Mouse (Mus musculus) heart, adult 9 months (tissue): ENCODE results near the gene Cog8.
"Not testable (repeated sequence)": the region's sequence is repeated elsewhere in the genome, so short reads cannot be mapped to it uniquely, and the experiment has no call there.

Experiments
- DNase-seq, 2 experiments: peaks; one replicate each; pipeline ENCODE4 v3.0.0; 2022; ENCODE audit warnings: low spot score in 2 of 2

Cog8 gene

GRCm38 (mm10) chr8:107045478-107045877 lies 11.0 kb downstream of the Cog8 start:
- no peak for DNase-seq

- DNase-seq, result no peak
Observed at GRCm38 (mm10) chr8:107040632-107041031, 15.9 kb downstream of the Cog8 start.

GRCm38 (mm10) chr8:107036626-107037025 lies 19.9 kb downstream of the Cog8 start:
- no peak for DNase-seq

DNA sequence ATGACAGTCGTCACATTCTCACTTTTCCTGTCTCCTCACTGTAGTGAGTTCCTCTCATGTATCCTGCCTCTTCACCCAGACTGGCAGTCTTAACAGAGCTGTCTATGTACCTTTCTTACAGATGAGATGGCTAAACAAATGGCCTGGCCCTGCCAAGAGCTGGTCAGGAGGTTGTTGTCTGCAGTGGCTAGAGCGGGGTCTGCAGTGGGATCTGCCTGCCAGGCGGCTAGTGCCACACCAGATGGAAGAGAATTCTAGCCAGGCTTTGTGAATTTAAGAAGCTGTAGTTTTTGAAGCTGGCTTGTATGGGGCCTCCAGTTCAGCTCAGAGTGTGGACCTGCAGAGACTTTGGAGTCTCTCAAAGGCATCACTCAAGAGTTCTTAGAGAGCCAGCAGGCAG lies 20.8 kb downstream of the Cog8 start:
- no peak for DNase-seq

- not testable (repeated sequence) for DNase-seq
Observed at GRCm38 (mm10) chr8:107033609-107034008, 22.9 kb downstream of the Cog8 start.

- no peak for DNase-seq
Observed at GRCm38 (mm10) chr8:107031577-107032090, 24.9 kb downstream of the Cog8 start.

- peak; percentile 94 to 95 for DNase-seq
Observed at GRCm38 (mm10) chr8:107030650-107031576, 25.6 kb downstream of the Cog8 start, which contains the start of gene Vps4a. Vps4a (plus strand) TSS chr8:107031222.

DNA sequence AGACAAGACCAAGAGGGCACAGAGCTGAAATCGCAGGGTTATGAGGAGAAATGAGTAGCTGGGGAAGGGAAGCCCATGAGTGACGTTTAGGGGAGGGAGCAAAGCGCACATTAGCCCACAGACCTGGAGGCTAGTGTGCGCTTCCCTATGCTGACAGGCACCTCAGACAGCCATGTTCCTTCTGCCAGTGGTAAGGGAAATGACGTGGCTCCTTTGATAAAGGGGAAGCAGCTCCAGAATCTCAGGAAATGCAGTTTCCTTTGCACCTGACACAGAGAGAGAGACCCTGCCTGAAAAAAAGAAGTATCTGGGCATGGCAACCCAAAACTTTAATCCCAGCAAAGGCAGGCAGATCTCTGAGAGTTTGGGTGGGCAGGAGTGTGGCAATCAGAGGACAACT lies 26.4 kb downstream of the Cog8 start:
- DNase-seq, result no peak

DNA sequence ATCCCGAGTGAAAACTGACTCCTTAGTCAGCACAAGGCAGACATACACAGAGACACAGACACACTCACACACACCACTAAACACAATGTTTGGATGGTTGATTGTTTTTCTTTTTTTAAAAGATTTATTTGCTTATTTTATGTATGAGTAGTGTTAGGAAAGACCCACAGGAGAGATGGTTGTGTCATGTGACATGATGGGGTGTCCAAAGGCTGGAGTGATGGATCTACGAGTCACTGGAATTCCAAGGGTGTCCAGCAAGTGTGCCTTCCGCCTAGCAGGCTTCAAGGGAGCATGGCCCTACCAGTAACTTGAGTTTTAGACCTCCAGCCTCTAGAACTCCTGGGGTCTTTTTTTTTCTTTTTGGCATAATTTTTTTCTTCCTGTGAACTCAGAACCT lies 27.2 kb downstream of the Cog8 start:
- no peak for DNase-seq

DNA sequence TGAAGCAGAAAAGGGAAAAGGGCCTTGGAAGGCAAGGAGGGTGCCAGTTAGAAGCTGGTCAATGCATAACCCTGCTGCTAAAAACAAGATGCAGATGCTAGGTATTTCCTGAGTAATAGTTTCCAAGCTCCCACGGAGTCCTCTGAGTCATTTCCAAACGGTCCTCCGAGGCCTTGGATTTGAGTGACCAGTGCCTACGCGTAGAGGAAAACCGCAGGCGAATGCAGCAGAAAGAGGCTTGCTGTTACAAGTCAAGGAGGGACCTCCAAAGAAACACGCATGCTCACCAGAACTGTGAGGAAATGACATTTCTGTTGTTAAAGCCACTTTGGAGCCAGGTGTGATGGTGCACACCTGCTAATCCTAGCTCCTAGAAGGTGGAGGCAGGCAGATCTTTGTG lies 33.0 kb downstream of the Cog8 start:
- DNase-seq, result no peak

DNA sequence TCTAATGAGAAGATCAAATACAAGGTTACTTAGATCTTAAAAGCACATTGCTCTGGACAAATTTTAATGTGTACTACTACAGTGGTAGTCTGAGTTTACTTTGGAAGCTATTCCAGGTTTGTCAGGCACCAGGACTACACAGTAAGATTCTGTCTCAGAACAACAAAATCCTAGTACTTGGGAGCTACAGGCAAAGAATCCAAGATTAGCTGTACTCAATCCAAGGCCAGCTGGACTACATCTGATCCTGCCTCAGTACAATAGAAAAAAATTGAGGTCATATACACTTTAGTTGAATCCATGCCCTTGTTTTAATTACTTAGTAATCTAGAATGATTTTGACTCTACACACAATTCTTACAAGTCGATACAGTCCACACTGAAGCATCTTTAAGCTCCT lies 41.6 kb downstream of the Cog8 start:
- no peak for DNase-seq

- no peak for DNase-seq
Observed at GRCm38 (mm10) chr8:107012666-107013065, 43.8 kb downstream of the Cog8 start.

- DNase-seq, result no peak
Observed at GRCm38 (mm10) chr8:107007795-107008194, 48.7 kb downstream of the Cog8 start.

GRCm38 (mm10) chr8:107002532-107002931 lies 54.0 kb downstream of the Cog8 start:
- DNase-seq, result peak; percentile 46 to 86

- DNase-seq, result peak; percentile 55 to 76
Observed at GRCm38 (mm10) chr8:106999068-106999467, 57.4 kb downstream of the Cog8 start.

DNA sequence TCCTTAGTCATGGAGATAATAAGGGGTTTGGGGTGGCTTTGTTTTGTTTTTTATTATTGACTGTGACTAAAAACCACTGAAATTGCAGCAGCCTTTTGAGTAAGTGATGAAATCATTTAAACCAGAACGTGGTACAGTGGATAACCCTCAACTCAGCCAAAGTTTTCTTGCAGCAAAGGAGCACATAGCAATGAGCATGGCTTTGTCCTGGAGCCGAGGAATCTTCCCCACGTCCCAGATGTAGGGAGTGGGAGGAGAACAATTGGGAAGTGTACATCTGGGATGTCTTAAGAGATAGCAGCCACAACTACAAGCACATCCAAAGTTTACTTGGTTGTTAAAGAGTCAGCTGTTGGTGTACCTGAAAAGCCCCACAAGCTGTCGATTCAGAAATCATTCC lies 59.1 kb downstream of the Cog8 start:
- DNase-seq, result no peak

- not testable (repeated sequence) for DNase-seq
Observed at GRCm38 (mm10) chr8:106996339-106996738, 60.1 kb downstream of the Cog8 start.
